Mouse (Mus musculus) right cerebral cortex, adult 18-20 months (tissue): ENCODE results near the gene 2410004B18Rik.
"Not testable (repeated sequence)": the region's sequence is repeated elsewhere in the genome, so short reads cannot be mapped to it uniquely, and the experiment has no call there.

Source experiments
- DNase-seq: peaks from one replicate; pipeline ENCODE4 v3.0.0; 2022; ENCODE audit warnings: mixed read lengths

The 2410004B18Rik gene

GRCm38 (mm10) chr3:145937505-145938404 is at the start of gene 2410004B18Rik:
TSS of gene 2410004B18Rik (plus strand) at chr3:145938014.
- DNase-seq = peak; percentile 89

DNA sequence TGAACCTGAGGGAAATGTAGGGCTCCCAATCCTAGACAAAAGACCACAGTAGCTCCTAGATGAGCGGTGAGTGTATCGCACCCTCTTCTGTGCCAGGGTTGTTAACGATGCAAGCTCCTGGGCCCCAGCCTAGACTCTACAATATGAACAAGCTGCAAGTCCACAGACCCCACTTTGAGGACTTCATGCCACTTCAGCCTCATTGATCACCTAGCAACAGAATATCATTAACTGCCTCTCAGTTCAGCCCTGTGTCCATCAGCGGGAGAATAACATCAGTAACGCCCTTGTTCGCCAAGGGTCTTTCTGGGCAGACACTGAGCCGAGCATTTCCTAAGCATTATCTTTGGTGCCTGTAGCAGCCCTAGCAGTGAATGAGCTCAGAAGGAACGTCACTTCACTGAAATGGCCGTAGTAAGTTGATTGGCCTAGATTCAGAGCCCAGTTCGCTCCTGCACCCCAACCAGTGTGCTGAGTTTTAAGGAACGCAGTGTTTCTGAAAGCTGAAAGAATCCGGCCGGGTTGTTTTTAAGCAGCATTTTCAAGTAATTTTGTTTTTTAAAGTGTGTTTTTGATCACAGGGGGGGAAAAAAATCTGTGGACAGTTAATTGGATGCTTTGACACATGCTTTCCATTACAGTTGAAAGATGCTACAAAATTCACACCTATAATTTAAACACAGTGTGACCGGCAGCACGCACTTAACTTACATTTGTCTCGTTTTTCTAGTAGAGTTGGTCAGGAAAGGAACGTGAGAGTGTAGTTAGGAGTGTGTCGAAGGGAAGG is 47.3 kb upstream of the 2410004B18Rik start:
- peak; percentile 56 for DNase-seq

DNA sequence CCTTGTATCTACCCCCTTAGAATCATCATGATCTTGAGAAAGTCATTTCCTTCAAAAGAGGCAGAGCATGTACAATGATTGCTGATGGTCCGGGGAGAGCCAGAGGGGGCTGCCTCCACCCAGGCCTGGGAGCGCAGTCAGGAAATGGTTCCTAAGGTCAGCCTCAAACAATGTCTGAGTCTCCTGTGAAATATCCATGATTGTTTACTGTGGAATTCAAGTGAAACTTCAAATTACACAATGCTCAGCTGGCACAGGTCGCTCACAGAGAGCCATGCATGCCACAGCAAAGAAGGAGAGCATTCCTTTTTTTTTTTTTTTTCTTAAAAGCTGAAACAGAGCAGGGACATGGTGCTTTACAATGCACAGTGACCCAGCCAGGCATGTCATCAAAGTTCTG is 45.4 kb upstream of the 2410004B18Rik start:
- no peak for DNase-seq

GRCm38 (mm10) chr3:145894131-145894530 is 43.7 kb upstream of the 2410004B18Rik start:
- no peak for DNase-seq

- DNase-seq = no peak
Observed at GRCm38 (mm10) chr3:145897749-145898148, 40.1 kb upstream of the 2410004B18Rik start.

DNA sequence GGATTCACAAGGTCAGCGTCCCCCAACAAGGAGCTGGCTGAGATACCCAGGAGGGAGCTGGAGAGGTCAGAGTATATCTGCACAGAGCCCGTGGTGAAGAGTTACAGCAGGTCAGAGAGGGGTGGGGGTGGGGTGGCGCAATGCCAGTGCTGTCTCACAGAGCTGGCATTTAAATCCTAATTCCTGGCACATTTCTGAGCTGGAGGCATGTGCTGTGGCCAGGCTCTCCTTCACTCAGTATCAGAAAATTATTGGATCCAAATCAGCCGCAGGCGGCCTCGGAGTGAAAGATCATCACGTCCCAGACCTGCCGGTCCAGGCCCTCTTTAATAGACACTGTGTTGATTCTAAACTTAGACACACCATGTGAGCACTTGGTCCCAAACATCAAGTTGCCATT is 38.0 kb upstream of the 2410004B18Rik start:
- no peak for DNase-seq

- DNase-seq = no peak
Observed at GRCm38 (mm10) chr3:145903530-145903929, 34.3 kb upstream of the 2410004B18Rik start.

DNA sequence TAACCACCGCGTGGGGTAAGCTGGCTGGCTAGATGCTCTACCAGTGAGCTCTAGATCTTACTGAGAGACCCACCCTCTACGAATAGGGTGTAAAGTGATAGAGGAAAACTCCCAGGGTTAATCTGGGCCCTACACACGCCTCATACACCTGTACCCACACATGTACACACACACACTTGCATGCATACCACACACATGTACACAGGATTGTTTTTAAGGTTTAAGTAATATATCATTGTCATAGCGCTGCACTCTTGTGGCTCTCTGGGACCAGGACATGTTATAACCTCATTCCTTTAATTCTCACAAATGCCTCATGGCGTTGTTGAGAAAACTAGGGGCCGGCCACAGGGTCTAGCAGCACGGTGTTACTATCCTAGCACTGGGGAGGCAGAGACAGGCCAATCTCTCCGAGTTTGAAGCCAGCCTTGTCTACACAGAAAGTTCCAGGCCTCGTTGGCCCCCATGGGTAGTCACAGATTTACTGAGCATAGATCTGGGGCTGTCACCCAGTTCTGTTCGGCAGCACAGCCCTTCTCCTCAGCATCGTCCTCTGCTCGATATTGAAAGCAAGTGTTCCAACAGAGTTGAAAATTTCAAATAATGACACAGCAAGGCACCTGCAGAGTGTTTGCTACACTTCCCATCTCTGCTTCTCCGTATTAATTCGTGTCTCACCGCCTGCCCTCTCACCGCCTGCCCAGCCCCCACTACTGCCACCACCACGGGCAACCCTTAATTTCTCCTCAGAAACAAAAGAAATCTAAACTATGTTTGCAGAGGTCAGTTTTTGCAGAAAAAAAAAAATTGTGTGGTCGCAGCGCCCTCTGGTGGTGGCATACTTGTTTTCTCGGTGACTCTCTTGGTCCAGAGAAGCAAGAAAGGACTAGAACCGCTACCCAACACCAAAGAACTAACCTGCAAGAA is 32.7 kb upstream of the 2410004B18Rik start:
- peak; percentile 38 for DNase-seq

DNA sequence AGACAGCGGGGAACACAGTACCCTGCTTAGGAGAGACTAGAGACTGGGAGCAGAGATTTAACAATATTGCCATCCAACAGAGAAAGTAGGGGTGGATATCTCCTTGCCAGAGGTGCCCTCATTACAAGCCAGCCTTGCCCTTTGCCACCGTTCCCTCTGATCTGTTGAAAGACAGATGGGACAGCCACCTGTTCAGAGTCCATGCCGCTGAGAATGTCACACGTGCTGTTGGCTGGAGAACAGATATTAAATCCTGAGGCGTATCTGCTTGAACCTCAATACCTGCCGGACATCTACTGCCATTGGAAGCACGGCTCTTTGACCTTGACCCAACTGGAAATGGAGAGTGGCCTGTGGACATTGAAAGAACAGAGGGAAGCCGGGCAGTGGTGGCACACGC is 31.2 kb upstream of the 2410004B18Rik start:
- no peak for DNase-seq

DNA sequence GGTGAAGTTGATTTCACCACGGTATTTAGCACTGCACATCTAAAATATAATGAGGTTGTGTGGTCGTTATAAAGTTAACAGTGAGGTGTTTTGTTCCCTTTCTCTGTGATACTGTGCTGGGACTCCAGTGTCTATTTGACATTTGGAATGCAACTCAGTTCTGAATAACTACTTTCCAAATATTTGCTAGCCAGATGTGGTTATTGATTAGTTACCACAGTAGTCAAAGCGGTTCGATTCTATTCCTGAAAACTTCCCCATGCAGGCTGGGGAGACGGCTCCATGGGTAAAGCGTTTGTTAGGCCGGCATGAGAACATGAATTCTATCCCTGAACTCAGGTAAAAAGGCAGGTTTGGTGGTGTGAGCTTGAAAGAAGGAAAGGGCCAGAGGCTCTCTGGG is 25.3 kb upstream of the 2410004B18Rik start:
- no peak for DNase-seq

GRCm38 (mm10) chr3:145913263-145913662 is 24.6 kb upstream of the 2410004B18Rik start:
- no peak for DNase-seq

- DNase-seq = not testable (repeated sequence)
Observed at GRCm38 (mm10) chr3:145913942-145914341, 23.9 kb upstream of the 2410004B18Rik start.

GRCm38 (mm10) chr3:145916374-145916773 is 21.4 kb upstream of the 2410004B18Rik start:
- DNase-seq = no peak

DNA sequence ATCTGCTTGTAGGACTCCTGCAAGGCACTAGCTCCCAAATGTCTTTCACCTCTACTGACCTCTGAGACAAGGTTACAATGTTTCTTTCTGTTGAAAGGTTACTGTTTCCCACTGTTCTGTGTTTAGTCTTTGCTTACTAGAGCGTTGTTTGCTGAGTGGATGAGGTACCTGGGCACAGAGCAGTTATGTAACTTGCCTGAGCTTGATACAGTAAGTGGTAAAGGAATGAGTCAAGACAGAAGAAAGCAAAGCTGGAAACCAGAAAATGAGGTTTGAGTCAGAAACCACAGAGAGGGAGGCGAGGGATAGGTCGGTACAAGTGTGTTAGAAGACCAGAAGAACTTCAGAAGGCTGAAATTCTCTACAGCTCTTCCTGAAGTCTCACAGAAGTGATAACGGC is 21.0 kb upstream of the 2410004B18Rik start:
- DNase-seq = no peak

- DNase-seq = no peak
Observed at GRCm38 (mm10) chr3:145922019-145922854, 15.6 kb upstream of the 2410004B18Rik start, which contains the start of gene Bcl10. TSS of gene Bcl10 (plus strand) at chr3:145922804.

DNA sequence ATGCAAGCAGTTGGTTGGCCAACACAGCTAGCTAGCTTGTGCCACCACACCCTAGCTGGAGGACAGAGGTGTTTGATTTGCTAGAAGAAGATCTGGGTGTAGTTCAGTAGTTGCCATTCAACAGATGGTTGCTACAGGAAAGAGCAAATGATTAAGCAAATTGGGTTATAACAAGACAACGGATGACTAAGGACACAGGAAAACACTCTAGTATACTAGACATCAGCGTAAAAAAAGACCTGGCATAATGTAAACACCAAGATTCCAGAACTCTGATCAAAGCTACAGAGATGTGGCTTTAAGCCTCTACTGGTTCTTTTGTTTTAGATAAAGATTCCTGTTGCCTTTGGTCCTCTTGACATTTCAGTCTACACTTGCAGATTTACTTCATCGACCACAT is 14.8 kb upstream of the 2410004B18Rik start:
- no peak for DNase-seq

- peak; percentile 99 for DNase-seq
Observed at GRCm38 (mm10) chr3:145923874-145924577, 13.8 kb upstream of the 2410004B18Rik start.

GRCm38 (mm10) chr3:145924649-145925337 is 13.0 kb upstream of the 2410004B18Rik start:
- peak; percentile 46 for DNase-seq

DNA sequence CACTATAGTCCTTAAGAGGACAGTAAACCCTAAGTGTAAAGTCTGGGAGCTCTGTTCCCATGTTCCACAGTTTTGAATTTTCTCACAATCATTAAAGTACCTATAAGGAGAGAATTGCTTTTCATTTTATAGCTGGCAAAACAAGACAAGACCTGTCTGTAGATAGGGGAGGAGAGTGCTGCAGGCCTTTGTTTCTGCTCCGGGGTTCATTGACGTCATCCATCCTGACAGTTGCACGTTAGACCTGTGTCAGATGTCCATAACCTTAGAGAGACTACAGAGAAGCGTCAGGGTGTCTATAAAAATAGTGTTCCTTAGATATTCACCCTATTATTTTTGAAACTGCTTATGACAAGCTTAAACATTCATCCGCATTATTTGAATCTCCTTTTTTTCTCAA is 12.3 kb upstream of the 2410004B18Rik start:
- no peak for DNase-seq
